ENCODE assay signal across 20 mouse cellular contexts in genomic region chr15:85897113-85897512, GRCm38 (mm10). TPM values are rescaled to one million over a fixed set of nuclear protein-coding genes. Genes with fewer than 3 reads are reported as not detected.
"Had no signal": no experiment of that assay in that cellular context is flagged by ENCODE, and none has a peak within 500 bp of the region (broad histone marks: within the 10 kb centered on the region; RNA-seq: fewer than 3 reads in every experiment).

No protein-coding gene starts in this region.

- DNase-seq: kidney, adult 2 months; kidney, postnatal 25 days; layer of hippocampus, postnatal 36 days; liver; lung, adult 18-20 months; lung, postnatal 10 days; lung, postnatal 36 days; thymus, adult 2 months; thymus, postnatal 14 days; thymus, postnatal 4 days had no signal

- H3K4me1 ChIP-seq: limb, embryonic 10.5 days; limb, embryonic 13.5 days; liver, embryonic 15.5 days; lung, embryonic 15.5 days; midbrain, embryonic 10.5 days had no signal

- H3K4me2 ChIP-seq: limb, embryonic 13.5 days; liver, embryonic 12.5 days; liver, embryonic 15.5 days; lung, embryonic 15.5 days had no signal

- H3K9ac ChIP-seq: limb, embryonic 13.5 days; liver, embryonic 12.5 days; liver, embryonic 15.5 days; lung, embryonic 15.5 days had no signal

- H3K9me3 ChIP-seq: limb, embryonic 10.5 days; limb, embryonic 13.5 days; liver, embryonic 12.5 days; liver, embryonic 15.5 days; lung, embryonic 15.5 days; megakaryocyte, embryonic 14.5 days; midbrain, embryonic 10.5 days had no signal

- H3K4me3 ChIP-seq: limb, embryonic 10.5 days; limb, embryonic 13.5 days; liver, embryonic 12.5 days; liver, embryonic 15.5 days; lung, embryonic 15.5 days; megakaryocyte, embryonic 14.5 days; midbrain, embryonic 10.5 days; myocyte had no signal

- H3K27ac ChIP-seq: limb, embryonic 10.5 days; limb, embryonic 13.5 days; liver, embryonic 12.5 days; liver, embryonic 15.5 days; lung, embryonic 15.5 days; midbrain, embryonic 10.5 days had no signal

- ATAC-seq: intestine, postnatal 0 days; liver, embryonic 12.5 days had no signal

- H3K27me3 ChIP-seq: limb, embryonic 13.5 days; liver, embryonic 15.5 days; lung, embryonic 15.5 days had no signal

RNA-seq across cellular contexts. Expression of gene Gtse1, which starts 37.6 kb away (rescaled TPM):
- total RNA-seq: monocyte, adult 5-6 weeks had no signal
